Mouse (Mus musculus) common myeloid progenitor, adult 5-6 weeks (primary cell): Measurements from ENCODE around the gene Tnfrsf12a. TPM values are rescaled to one million over a fixed set of nuclear protein-coding genes. Genes with fewer than 3 reads are reported as not detected.

Source experiments
- ATAC-seq: replicated peaks from 2 replicates; pipeline ENCODE4 v1.8.0; 2016; ENCODE audit warnings: low read depth, mild to moderate bottlenecking, moderate TSS enrichment, inconsistent platforms; ENCODE audit not compliant: poor library complexity, severe bottlenecking
- total RNA-seq: library from RNA; stranded (forward); fragments of 200-1000, 187-1606 nt; gene quantifications from 2 replicates; pipeline ENCODE4 v1.2.3, GENCODE M21; 2017

Tnfrsf12a gene
- 10.1 and 13.2 TPM in 2 replicates for total RNA-seq

GRCm38 (mm10) chr17:23677236-23677679 is at the start of gene Tnfrsf12a:
TSS of gene Tnfrsf12a (minus strand) at chr17:23677468.
- peak; percentile 51 for ATAC-seq

GRCm38 (mm10) chr17:23726758-23727142 is 49.5 kb upstream of the Tnfrsf12a start:
- ATAC-seq, result peak; percentile 85

GRCm38 (mm10) chr17:23725999-23726757 is 48.9 kb upstream of the Tnfrsf12a start, which contains the start of gene Pkmyt1:
TSS of gene Pkmyt1 (plus strand) at chr17:23726336.
- ATAC-seq, result peak; percentile 85

GRCm38 (mm10) chr17:23725477-23725876 is 48.2 kb upstream of the Tnfrsf12a start:
- ATAC-seq, result no peak

- no peak for ATAC-seq
These were observed 45.3 kb upstream of the Tnfrsf12a start, which contains the start of gene 1520401A03Rik for GRCm38 (mm10) chr17:23722376-23723125. TSS of gene 1520401A03Rik (minus strand) at chr17:23722783.

GRCm38 (mm10) chr17:23721886-23722285 is 44.6 kb upstream of the Tnfrsf12a start:
- ATAC-seq, result no peak

- ATAC-seq, result 0 out of 2 replicates have a peak, but pooled peaks have one; percentile 15
These were observed 42.2 kb upstream of the Tnfrsf12a start for GRCm38 (mm10) chr17:23719455-23719854.

- ATAC-seq, result no peak
These were observed 39.7 kb upstream of the Tnfrsf12a start for GRCm38 (mm10) chr17:23717003-23717402.

- ATAC-seq, result peak; percentile 90
These were observed 28.9 kb upstream of the Tnfrsf12a start for GRCm38 (mm10) chr17:23706212-23706611.

- ATAC-seq, result no peak
These were observed 28.3 kb upstream of the Tnfrsf12a start for GRCm38 (mm10) chr17:23705525-23706104.

GRCm38 (mm10) chr17:23704741-23705140 is 27.5 kb upstream of the Tnfrsf12a start:
- no peak for ATAC-seq

- no peak for ATAC-seq
These were observed 26.0 kb upstream of the Tnfrsf12a start for GRCm38 (mm10) chr17:23703301-23703700.

GRCm38 (mm10) chr17:23700079-23700478 is 22.8 kb upstream of the Tnfrsf12a start:
- ATAC-seq, result peak; percentile 100

- no peak for ATAC-seq
These were observed 22.1 kb upstream of the Tnfrsf12a start for GRCm38 (mm10) chr17:23699131-23700077.

- no peak for ATAC-seq
These were observed 18.5 kb upstream of the Tnfrsf12a start for GRCm38 (mm10) chr17:23695801-23696200.

- no peak for ATAC-seq
These were observed 17.2 kb upstream of the Tnfrsf12a start for GRCm38 (mm10) chr17:23694491-23694890.

- ATAC-seq, result peak; percentile 63
These were observed 6.8 kb upstream of the Tnfrsf12a start, which contains the start of gene Cldn9 for GRCm38 (mm10) chr17:23683856-23684672. TSS of gene Cldn9 (minus strand) at chr17:23684026.

- ATAC-seq, result no peak
These were observed 6.0 kb upstream of the Tnfrsf12a start for GRCm38 (mm10) chr17:23683226-23683625.

- ATAC-seq, result no peak
These were observed 5.3 kb upstream of the Tnfrsf12a start for GRCm38 (mm10) chr17:23682530-23682929.
